Mouse (Mus musculus) cerebellum, postnatal 36 days (tissue): ENCODE measurements around the gene Btg4.
A peak's percentile ranks its signal among the peaks of the same experiment; 100 is the strongest.

ENCODE experiments used
- DNase-seq, 2 experiments: peaks; one replicate each; pipeline ENCODE4 v3.0.0; 2021 to 2022; ENCODE audit warnings: mixed read lengths in 2 of 2

Gene Btg4

DNA sequence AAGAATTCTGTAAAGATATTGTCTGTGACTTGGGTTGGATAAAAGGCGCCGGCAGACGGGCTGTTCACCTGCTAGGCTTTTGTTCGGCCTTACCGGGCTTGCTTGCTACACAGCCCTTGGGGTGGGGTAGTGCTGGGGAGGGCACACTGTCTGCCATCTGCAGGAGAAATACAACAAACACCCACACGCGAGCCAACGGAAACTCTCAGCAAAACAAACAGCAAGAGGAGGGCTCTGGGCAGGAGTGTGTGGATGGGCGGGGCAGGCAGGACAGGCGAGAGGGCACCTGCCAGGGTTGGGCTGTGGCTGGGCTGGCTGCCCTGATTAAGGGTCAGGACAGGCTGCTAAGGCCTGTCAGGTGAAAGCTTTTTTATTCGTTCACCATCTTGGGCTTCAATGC lies 107.3 kb downstream of the Btg4 start:
- peak in 1 of 2 experiments; percentile 10 for DNase-seq

- no peak for DNase-seq
Observed at GRCm38 (mm10) chr9:51168698-51169097, 108.0 kb downstream of the Btg4 start.

DNA sequence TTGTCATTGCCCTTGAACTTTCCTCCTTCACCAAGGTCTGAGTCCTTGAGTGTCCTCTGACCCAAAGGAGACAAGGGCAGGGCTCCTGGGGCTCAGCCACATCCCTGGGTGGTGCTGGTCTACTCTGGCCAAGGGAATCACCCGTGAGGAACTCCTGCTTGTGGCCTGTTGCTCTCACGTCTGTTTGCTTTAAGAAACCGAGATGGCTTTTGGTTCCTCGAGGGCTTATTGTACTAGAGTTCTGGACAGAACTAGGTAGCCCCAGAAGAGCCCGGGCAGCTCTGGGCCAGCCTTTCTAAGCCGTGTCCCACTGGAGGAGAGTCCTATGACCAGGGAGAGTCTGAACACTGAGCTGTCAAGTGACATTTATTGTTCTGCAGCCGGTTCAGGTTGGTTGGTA lies 108.4 kb downstream of the Btg4 start:
- no peak for DNase-seq
